Mouse (Mus musculus) hindbrain, embryonic 12.5 days (tissue): ENCODE results near the gene Serpina6. TPM values are rescaled to one million over a fixed set of nuclear protein-coding genes. Genes with fewer than 3 reads are reported as not detected.
"Not testable (repeated sequence)": the region's sequence is repeated elsewhere in the genome, so short reads cannot be mapped to it uniquely, and the experiment has no call there.

Experiments used
- ATAC-seq: fragments of 200-750 bp; cut with Nextera tagmentation; 2 replicates; pipeline ENCODE4 v1.8.0; 2017; ENCODE audit warnings: moderate TSS enrichment; ENCODE audit not compliant: low FRiP score
- H3K27ac ChIP-seq: fragments of 300-500 bp; sonication (generic); 2 replicates; pipeline ENCODE4 v1.5.1; 2016; ENCODE audit warnings: mild to moderate bottlenecking
- H3K27me3 ChIP-seq: fragments of 300-500 bp; sonication (generic); 2 replicates; pipeline ENCODE4 v1.6.1; 2016; ENCODE audit warnings: mild to moderate bottlenecking
- H3K36me3 ChIP-seq: fragments of 300-500 bp; sonication (generic); 2 replicates; pipeline ENCODE4 v1.6.1; 2016; ENCODE audit warnings: mild to moderate bottlenecking
- H3K4me1 ChIP-seq: fragments of 300-500 bp; sonication (generic); 2 replicates; pipeline ENCODE4 v1.6.1; 2016
- H3K4me2 ChIP-seq: fragments of 300-500 bp; sonication (generic); replicated peaks from 2 replicates; pipeline ENCODE4 v1.6.1; 2016; ENCODE audit warnings: mild to moderate bottlenecking
- H3K4me3 ChIP-seq: fragments of 300-500 bp; sonication (generic); 2 replicates; pipeline ENCODE4 v1.5.1; 2016; ENCODE audit warnings: mild to moderate bottlenecking
- H3K9ac ChIP-seq: fragments of 300-500 bp; sonication (generic); 2 replicates; pipeline ENCODE4 v1.6.1; 2016; ENCODE audit warnings: mild to moderate bottlenecking, moderate library complexity
- H3K9me3 ChIP-seq: fragments of 300-500 bp; sonication (generic); replicated peaks from 2 replicates; pipeline ENCODE4 v1.6.1; 2016; ENCODE audit warnings: mild to moderate bottlenecking
- WGBS: fragments of 180-500 bp; shearing (Covaris S2); methylation state at CpG from one replicate; pipeline ENCODE4 v1.1.7; 2016; 5-methylcytosine and 5-hydroxymethylcytosine counted together
- polyA plus RNA-seq: library from polyadenylated mRNA; unstranded; fragments of >200 nt; fragmentation: Nextera tagmentation; extraction: Ambion mirVana; gene quantifications from 2 replicates; pipeline ENCODE4 v1.2.1, GENCODE M21; 2016

Gene Serpina6
- polyA plus RNA-seq, 1 experiment from 2014 or later: not detected

GRCm38 (mm10) chr12:103679853-103680252, 22.8 kb upstream of the Serpina6 start:
- not testable (repeated sequence) for H3K4me3 ChIP-seq, H3K36me3 ChIP-seq, H3K4me1 ChIP-seq, H3K4me2 ChIP-seq, H3K9ac ChIP-seq, H3K9me3 ChIP-seq, ATAC-seq, H3K27me3 ChIP-seq, H3K27ac ChIP-seq
- 86% methylated on average over 1 of the region's 1 CpGs for WGBS

GRCm38 (mm10) chr12:103676039-103676438, 19.0 kb upstream of the Serpina6 start, which contains the start of gene Serpina16:
Gene Serpina16, minus strand, starts transcription at chr12:103676139.
- Histone ChIP-seq H3K27ac (no peak within 1 kb of the TSS), H3K9me3 (no peaks in the 10 kb centered on the region), H3K4me3 (no peak within 1 kb of the TSS), H3K36me3 (no peaks in the 10 kb centered on the region), H3K4me2 (no peak within 1 kb of the TSS), H3K9ac (no peak within 1 kb of the TSS), H3K27me3 (no peaks in the 10 kb centered on the region), H3K4me1 (no peaks in the 10 kb centered on the region)
- no peak for ATAC-seq
- 89% methylated on average over 1 of the region's 1 CpGs for WGBS

- Histone ChIP-seq H3K27ac (no peak overlapping the region), H3K4me1 (no peaks in the 10 kb centered on the region), H3K9ac (no peak overlapping the region), H3K36me3 (no peaks in the 10 kb centered on the region), H3K4me3 (no peak overlapping the region), H3K27me3 (no peaks in the 10 kb centered on the region), H3K9me3 (no peaks in the 10 kb centered on the region), H3K4me2 (no peak overlapping the region)
- 81% methylated on average over 2 of the region's 2 CpGs for WGBS
- no peak for ATAC-seq
Measured at GRCm38 (mm10) chr12:103673179-103673578, 16.2 kb upstream of the Serpina6 start.

GRCm38 (mm10) chr12:103671483-103671882, 14.5 kb upstream of the Serpina6 start:
- WGBS: 87% methylated on average over 3 of the region's 3 CpGs
- no peaks in the 10 kb centered on the region for H3K4me1 ChIP-seq

GRCm38 (mm10) chr12:103670964-103671363, 14.0 kb upstream of the Serpina6 start:
- Histone ChIP-seq H3K4me1 (no peaks in the 10 kb centered on the region), H3K4me3 (no peak overlapping the region), H3K9ac (no peak overlapping the region), H3K27ac (no peak overlapping the region), H3K9me3 (no peaks in the 10 kb centered on the region; the same call in 1 of the 2 replicates), H3K4me2 (no peak overlapping the region), H3K27me3 (no peaks in the 10 kb centered on the region), H3K36me3 (no peaks in the 10 kb centered on the region)
- ATAC-seq: no peak
- WGBS: 75% methylated on average over 2 of the region's 2 CpGs

More at GRCm38 (mm10) chr12:103671483-103671882, 14.5 kb upstream of the Serpina6 start:
- ATAC-seq: no peak
- Histone ChIP-seq H3K36me3 (no peaks in the 10 kb centered on the region), H3K9ac (no peak overlapping the region), H3K4me2 (no peak overlapping the region), H3K4me3 (no peak overlapping the region), H3K9me3 (no peaks in the 10 kb centered on the region), H3K27ac (no peak overlapping the region), H3K27me3 (no peaks in the 10 kb centered on the region)

- Histone ChIP-seq H3K27ac (no peak overlapping the region), H3K27me3 (no peaks in the 10 kb centered on the region), H3K9me3 (no peaks in the 10 kb centered on the region; the same call in 1 of the 2 replicates), H3K4me2 (no peak overlapping the region), H3K36me3 (no peaks in the 10 kb centered on the region), H3K9ac (no peak overlapping the region), H3K4me3 (no peak overlapping the region), H3K4me1 (no peaks in the 10 kb centered on the region)
- WGBS: 92% methylated on average over 5 of the region's 5 CpGs
- no peak for ATAC-seq
Measured at GRCm38 (mm10) chr12:103670344-103670743, 13.3 kb upstream of the Serpina6 start.

GRCm38 (mm10) chr12:103665286-103665685, 8.3 kb upstream of the Serpina6 start:
- 89% methylated on average over 3 of the region's 3 CpGs for WGBS
- no peak overlapping the region for H3K9ac ChIP-seq
- H3K9me3 ChIP-seq: no peaks in the 10 kb centered on the region; the same call in 1 of the 2 replicates
- no peak overlapping the region for H3K27ac ChIP-seq
- no peak for ATAC-seq
- H3K4me2 ChIP-seq: no peak overlapping the region
- no peaks in the 10 kb centered on the region for H3K4me1 ChIP-seq
- no peaks in the 10 kb centered on the region for H3K36me3 ChIP-seq
- H3K4me3 ChIP-seq: no peak overlapping the region
- H3K27me3 ChIP-seq: no peaks in the 10 kb centered on the region

- H3K9ac ChIP-seq, H3K4me1 ChIP-seq, H3K4me2 ChIP-seq, H3K9me3 ChIP-seq, H3K27me3 ChIP-seq, H3K4me3 ChIP-seq, H3K27ac ChIP-seq, H3K36me3 ChIP-seq, ATAC-seq: not testable (repeated sequence)
Measured at GRCm38 (mm10) chr12:103662053-103662452, 5.0 kb upstream of the Serpina6 start.

- WGBS: 86% methylated on average over 5 of the region's 5 CpGs
- Histone ChIP-seq H3K9ac (no peak overlapping the region), H3K36me3 (no peaks in the 10 kb centered on the region), H3K4me2 (no peak overlapping the region), H3K4me3 (no peak overlapping the region), H3K27ac (no peak overlapping the region), H3K27me3 (no peaks in the 10 kb centered on the region), H3K9me3 (no peaks in the 10 kb centered on the region), H3K4me1 (no peaks in the 10 kb centered on the region)
- ATAC-seq: no peak
Measured at GRCm38 (mm10) chr12:103660076-103660475, 3.1 kb upstream of the Serpina6 start.

- Histone ChIP-seq H3K27ac (no peak overlapping the region), H3K4me1 (no peaks in the 10 kb centered on the region), H3K4me3 (no peak overlapping the region), H3K9me3 (no peaks in the 10 kb centered on the region), H3K9ac (no peak overlapping the region), H3K36me3 (no peaks in the 10 kb centered on the region), H3K4me2 (no peak overlapping the region), H3K27me3 (no peaks in the 10 kb centered on the region)
- 89% methylated on average over 2 of the region's 2 CpGs for WGBS
- ATAC-seq: no peak
Measured at GRCm38 (mm10) chr12:103659171-103659570, 2.2 kb upstream of the Serpina6 start.

- Histone ChIP-seq H3K9me3 (no peaks in the 10 kb centered on the region), H3K4me2 (no peak overlapping the region), H3K27me3 (no peaks in the 10 kb centered on the region), H3K4me1 (no peaks in the 10 kb centered on the region), H3K27ac (no peak overlapping the region), H3K36me3 (no peaks in the 10 kb centered on the region), H3K4me3 (no peak overlapping the region), H3K9ac (no peak overlapping the region)
- no peak for ATAC-seq
- 88% methylated on average over 10 of the region's 10 CpGs for WGBS
Measured at GRCm38 (mm10) chr12:103657991-103658390, 979 bp upstream of the Serpina6 start.

- no peak overlapping the region for H3K9ac ChIP-seq
- no peaks in the 10 kb centered on the region for H3K27me3 ChIP-seq
- H3K27ac ChIP-seq: no peak overlapping the region
- no peaks in the 10 kb centered on the region for H3K36me3 ChIP-seq
- no peak overlapping the region for H3K4me3 ChIP-seq
- no peak overlapping the region for H3K4me2 ChIP-seq
- H3K9me3 ChIP-seq: no peaks in the 10 kb centered on the region
- no peaks in the 10 kb centered on the region for H3K4me1 ChIP-seq
- ATAC-seq: no peak
- 86% methylated on average over 7 of the region's 7 CpGs for WGBS
Measured at GRCm38 (mm10) chr12:103655123-103656044, 1.6 kb downstream of the Serpina6 start.

- Histone ChIP-seq H3K4me1 (no peaks in the 10 kb centered on the region), H3K4me2 (no peak overlapping the region), H3K36me3 (no peaks in the 10 kb centered on the region), H3K4me3 (no peak overlapping the region), H3K27ac (no peak overlapping the region), H3K27me3 (no peaks in the 10 kb centered on the region), H3K9me3 (no peaks in the 10 kb centered on the region), H3K9ac (no peak overlapping the region)
- WGBS: 100% methylated on average over 2 of the region's 2 CpGs
- ATAC-seq: no peak
Measured at GRCm38 (mm10) chr12:103653836-103654235, 3.2 kb downstream of the Serpina6 start.
